Mouse (Mus musculus) G1E (cell line): ENCODE data around the gene Ank3. TPM values are rescaled to one million over a fixed set of nuclear protein-coding genes. Genes with fewer than 3 reads are reported as not detected.

Experiments
- ATAC-seq: 2 replicates; pipeline ENCODE4 v1.8.0; 2016; ENCODE audit warnings: mild to moderate bottlenecking; ENCODE audit not compliant: insufficient number of reproducible peaks, poor library complexity, low FRiP score, severe bottlenecking; ENCODE audit errors: extremely low read depth
- DNase-seq: peaks from one replicate; pipeline ENCODE4 v3.0.0; 2012; ENCODE audit warnings: low spot score
- H3K27me3 ChIP-seq: 2 replicates; pipeline ENCODE4 v1.6.1; 2012; ENCODE audit warnings: mild to moderate bottlenecking, low read length, inconsistent platforms; ENCODE audit not compliant: insufficient read depth
- H3K36me3 ChIP-seq: replicated peaks from 2 replicates; pipeline ENCODE3; 2012; ENCODE audit warnings: mild to moderate bottlenecking, inconsistent platforms
- H3K4me1 ChIP-seq: 2 replicates; pipeline ENCODE4 v1.6.1; 2012; ENCODE audit warnings: low read depth, low read length, inconsistent platforms, mixed read lengths; ENCODE audit not compliant: insufficient read depth
- H3K4me3 ChIP-seq: 2 replicates; pipeline ENCODE4 v1.5.1; 2012; ENCODE audit warnings: low read depth, mild to moderate bottlenecking, inconsistent platforms, low read length, moderate library complexity, mixed read lengths
- H3K9me3 ChIP-seq: replicated peaks from 2 replicates; pipeline ENCODE4 v1.6.1; 2012; ENCODE audit warnings: inconsistent platforms
- CTCF ChIP-seq: IDR thresholded peaks from 2 replicates; pipeline ENCODE4 v1.5.1; 2012; ENCODE audit warnings: low read depth, low read length, inconsistent platforms, mixed read lengths
- GATA1 ChIP-seq: IDR thresholded peaks from 2 replicates; pipeline ENCODE4 v1.6.1; 2012; ENCODE audit warnings: borderline replicate concordance, low read length, inconsistent platforms, mixed read lengths
- GATA2 ChIP-seq: IDR thresholded peaks from 2 replicates; pipeline ENCODE4 v1.6.1; 2012; ENCODE audit warnings: low read depth, low read length, inconsistent platforms, borderline replicate concordance
- POLR2AphosphoS5 ChIP-seq: IDR thresholded peaks from 2 replicates; pipeline ENCODE4 v1.6.1; 2012; ENCODE audit warnings: low read depth, low read length, inconsistent platforms; ENCODE audit not compliant: insufficient replicate concordance
- TAL1 ChIP-seq: conservative IDR thresholded peaks from 2 replicates; pipeline ENCODE4 v1.6.1; 2012; ENCODE audit warnings: low read depth, low read length, inconsistent platforms, mixed read lengths
- polyA plus RNA-seq: library from polyadenylated mRNA; stranded (reverse); fragments of >175 nt; gene quantifications from 2 replicates; pipeline ENCODE4 v1.2.3, GENCODE M21; 2012
- total RNA-seq, 2 experiments: library from RNA; stranded (forward) in 1 of 2; stranded (reverse) in 1 of 2; fragments of 200-1000 nt in 1 of 2; fragments of >200 nt in 1 of 2; fragmentation: Nextera tagmentation in 1 of 2; gene quantifications; 2 replicates each; pipeline ENCODE4 v1.2.3; 2014 to 2017

The Ank3 gene
- total and polyA plus RNA-seq, 3 experiments: 0.98 TPM; not detected in 2

DNA sequence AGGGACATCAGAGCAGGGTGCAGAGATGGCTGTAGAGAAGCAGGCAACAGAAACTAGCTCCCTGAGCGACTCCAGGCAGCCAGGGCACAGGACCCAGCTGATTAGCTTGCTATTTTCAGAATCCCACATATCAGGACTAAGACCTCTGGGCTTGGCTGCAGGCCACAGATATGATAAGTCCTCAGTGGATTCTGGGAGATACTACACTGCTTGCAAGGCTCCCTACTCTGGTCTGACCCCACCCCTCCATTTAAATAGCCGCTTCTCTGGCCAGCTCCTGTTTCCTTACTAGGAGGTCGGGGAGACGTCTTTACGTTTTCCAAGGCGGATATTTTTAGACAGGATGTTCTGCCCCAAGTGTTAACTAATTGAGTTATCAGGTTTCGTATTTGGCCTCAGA lies 386.7 kb downstream of the Ank3 start:
- Histone ChIP-seq H3K4me1 (no peaks in the 10 kb centered on the region), H3K4me3 (no peak overlapping the region), H3K36me3 (no peaks in the 10 kb centered on the region), H3K27me3 (no peaks in the 10 kb centered on the region), H3K9me3 (peaks cover 44% of the 10 kb centered on the region)
- no peak for DNase-seq
- TF ChIP-seq TAL1: no peak
- no peak for TF ChIP-seq GATA2
- ATAC-seq: no peak

DNA sequence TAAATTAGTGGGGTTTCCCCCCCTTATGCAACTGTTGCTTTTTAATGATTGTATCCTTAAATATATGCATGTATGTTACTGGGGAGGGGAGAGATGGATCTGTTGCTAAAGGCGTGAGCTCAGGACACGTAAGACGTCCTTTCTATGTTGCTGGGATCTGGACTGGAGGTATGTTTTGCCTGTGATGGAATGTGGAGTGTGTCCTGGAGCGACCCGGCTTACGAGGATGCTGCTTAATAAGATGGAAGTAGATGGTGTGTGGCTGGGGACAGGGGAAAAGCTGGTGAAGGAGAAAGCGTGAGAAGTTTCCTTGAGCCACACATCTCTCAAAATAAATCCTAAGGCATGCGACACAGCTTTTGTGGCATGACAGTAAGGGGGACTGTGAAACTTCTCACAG lies 387.1 kb downstream of the Ank3 start:
- Histone ChIP-seq H3K9me3 (peaks cover 39% of the 10 kb centered on the region), H3K4me3 (no peak overlapping the region), H3K4me1 (no peaks in the 10 kb centered on the region), H3K27me3 (no peaks in the 10 kb centered on the region), H3K36me3 (no peaks in the 10 kb centered on the region)
- no peak for ATAC-seq
- TF ChIP-seq POLR2AphosphoS5 (no peak), GATA2 (no peak), GATA1 (no peak), TAL1 (no peak), CTCF (no peak)
- DNase-seq: no peak

DNA sequence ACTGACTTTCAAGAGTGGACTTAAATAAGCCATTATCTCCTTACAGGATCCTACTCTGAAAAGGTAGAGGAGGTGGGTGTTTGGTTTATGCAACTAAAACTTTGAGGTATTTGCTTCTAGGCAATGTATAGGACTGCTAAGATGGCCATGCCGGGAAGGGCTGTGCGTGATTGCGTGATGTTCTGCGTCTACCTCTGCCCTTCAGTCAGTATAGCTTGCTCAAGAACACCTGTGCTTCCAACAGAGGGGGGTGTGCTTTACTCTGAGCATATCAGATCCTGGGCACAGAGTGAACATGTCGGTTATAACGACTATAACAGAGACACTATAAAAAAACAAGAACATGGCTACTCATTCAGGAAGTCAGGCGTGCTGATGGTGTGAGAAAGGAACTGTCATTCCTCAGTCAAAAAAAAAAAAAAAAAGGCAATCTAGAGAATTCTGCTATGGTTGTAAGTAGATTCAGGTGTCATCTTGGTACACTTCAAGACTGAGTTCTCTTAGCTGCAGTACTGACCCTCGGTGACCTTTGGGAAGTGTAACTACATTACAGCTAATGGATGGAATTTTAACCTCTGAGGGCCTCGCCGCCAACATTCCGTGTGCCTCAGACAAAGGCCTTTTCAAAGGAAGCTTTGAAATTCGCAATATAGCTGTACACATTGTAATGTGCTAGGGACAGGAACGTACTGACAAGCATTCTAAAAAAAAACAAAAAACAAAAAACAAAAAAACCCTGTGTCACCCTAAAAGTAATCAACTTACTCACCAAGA lies 387.8 kb downstream of the Ank3 start:
- H3K27me3 ChIP-seq: no peaks in the 10 kb centered on the region
- H3K36me3 ChIP-seq: no peaks in the 10 kb centered on the region
- no peaks in the 10 kb centered on the region for H3K4me1 ChIP-seq
- H3K4me3 ChIP-seq: no peak overlapping the region
- ATAC-seq (no peak), DNase-seq (no peak)
- peaks cover 38% of the 10 kb centered on the region for H3K9me3 ChIP-seq
- TF ChIP-seq TAL1 (no peak), GATA1 (no peak), CTCF (no peak), POLR2AphosphoS5 (no peak), GATA2 (no peak)

DNA sequence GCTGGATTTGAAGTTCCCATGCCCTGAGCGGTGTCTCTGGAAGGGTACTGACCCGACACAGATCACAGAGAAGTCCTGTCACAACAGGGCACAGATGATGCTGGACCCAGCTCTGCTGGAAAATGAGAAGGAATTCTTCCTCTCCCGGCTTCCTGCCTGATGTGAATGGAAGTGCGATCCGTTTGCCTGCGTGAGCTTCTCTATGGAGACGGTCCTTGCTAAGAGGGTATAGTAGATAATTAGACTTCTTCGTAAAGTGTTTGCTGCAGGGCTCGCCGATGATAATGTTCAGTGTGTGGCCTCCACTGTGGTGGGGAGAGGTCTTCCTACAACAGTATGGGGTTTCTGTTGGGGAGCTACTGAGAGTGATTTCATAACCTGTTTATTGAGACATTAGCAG lies 388.8 kb downstream of the Ank3 start:
- DNase-seq: no peak
- ATAC-seq: no peak
- no peaks in the 10 kb centered on the region for H3K4me1 ChIP-seq
- H3K4me3 ChIP-seq: no peak overlapping the region
- TF ChIP-seq GATA2: no peak
- TF ChIP-seq TAL1: no peak
- TF ChIP-seq GATA1: no peak
- TF ChIP-seq POLR2AphosphoS5: no peak
- no peak for TF ChIP-seq CTCF
- no peaks in the 10 kb centered on the region for H3K27me3 ChIP-seq
- no peaks in the 10 kb centered on the region for H3K36me3 ChIP-seq
- peaks cover 39% of the 10 kb centered on the region for H3K9me3 ChIP-seq

DNA sequence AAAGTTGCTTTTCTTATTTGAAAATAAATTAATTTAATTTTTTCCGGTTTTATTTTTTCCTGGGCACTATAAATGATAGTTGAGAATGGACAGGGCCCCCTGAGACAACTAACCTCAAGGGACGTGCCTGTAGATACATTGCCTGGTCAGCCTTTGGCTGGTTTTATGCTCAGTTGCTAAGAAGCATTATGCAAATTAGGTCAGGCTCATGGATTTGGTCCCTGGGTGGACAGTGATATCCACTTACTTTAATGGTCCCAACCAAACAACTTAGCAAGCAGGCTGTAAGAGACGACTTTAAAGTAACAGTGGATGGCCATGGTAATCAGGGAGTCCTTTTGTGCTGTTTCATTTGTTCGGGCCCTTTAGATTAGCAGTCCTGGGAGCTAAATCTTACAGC lies 392.0 kb downstream of the Ank3 start:
- Histone ChIP-seq H3K36me3 (no peaks in the 10 kb centered on the region), H3K4me1 (no peaks in the 10 kb centered on the region), H3K27me3 (no peaks in the 10 kb centered on the region), H3K4me3 (no peak overlapping the region), H3K9me3 (peaks cover 42% of the 10 kb centered on the region)
- DNase-seq: no peak
- no peak for ATAC-seq
- TF ChIP-seq CTCF: no peak
- no peak for TF ChIP-seq GATA2
- no peak for TF ChIP-seq GATA1
- TF ChIP-seq TAL1: no peak

DNA sequence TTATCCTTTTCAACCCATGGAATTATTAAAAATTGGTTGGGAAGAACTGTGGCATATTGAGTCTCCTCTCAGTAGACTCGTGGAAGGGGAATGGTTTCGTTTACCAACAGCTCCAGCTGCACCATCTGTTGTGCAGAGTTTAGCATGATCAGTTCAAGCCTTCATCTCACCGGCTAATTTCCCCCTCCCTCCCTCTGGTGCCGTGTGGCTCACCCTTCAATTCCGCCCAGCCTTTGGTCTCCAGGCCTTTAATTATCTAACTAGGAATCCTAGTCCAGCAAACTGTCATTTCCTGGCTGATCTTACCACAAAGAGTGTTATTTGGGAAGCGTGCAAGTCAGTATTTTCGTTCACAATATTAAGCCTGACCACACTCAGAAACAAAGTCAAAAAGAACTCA lies 393.4 kb downstream of the Ank3 start:
- Histone ChIP-seq H3K36me3 (no peaks in the 10 kb centered on the region), H3K9me3 (peaks cover 45% of the 10 kb centered on the region), H3K4me1 (no peaks in the 10 kb centered on the region), H3K4me3 (no peak overlapping the region), H3K27me3 (no peaks in the 10 kb centered on the region)
- no peak for TF ChIP-seq POLR2AphosphoS5
- ATAC-seq: no peak
- no peak for DNase-seq

DNA sequence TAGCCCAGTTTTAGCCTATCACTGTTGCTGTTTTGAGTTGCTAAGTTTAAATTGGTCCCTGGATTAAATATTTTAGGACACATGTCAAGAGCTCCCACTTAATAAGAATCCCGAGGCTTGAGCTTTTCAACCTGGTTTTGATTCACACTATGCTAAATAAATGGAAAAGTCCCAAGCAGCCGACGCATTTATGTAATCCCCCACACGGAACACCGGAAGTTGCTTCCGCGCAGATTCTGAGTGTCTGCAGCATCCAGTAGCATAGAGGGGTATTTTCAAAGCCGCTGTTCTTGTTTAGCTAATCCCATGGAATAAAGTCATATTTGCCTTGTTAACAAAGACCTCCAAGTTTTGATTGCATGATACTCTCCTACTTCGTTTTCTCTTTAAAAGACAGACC lies 393.8 kb downstream of the Ank3 start:
- H3K27me3 ChIP-seq: no peaks in the 10 kb centered on the region
- no peak overlapping the region for H3K4me3 ChIP-seq
- no peak for ATAC-seq
- DNase-seq: no peak
- peaks cover 45% of the 10 kb centered on the region for H3K9me3 ChIP-seq
- no peaks in the 10 kb centered on the region for H3K4me1 ChIP-seq
- no peaks in the 10 kb centered on the region for H3K36me3 ChIP-seq
- TF ChIP-seq GATA2 (no peak), CTCF (no peak), GATA1 (no peak), POLR2AphosphoS5 (no peak), TAL1 (no peak)
